Mouse (Mus musculus): ENCODE measurements around the gene Wdr6. TPM values are rescaled to one million over a fixed set of nuclear protein-coding genes. Genes with fewer than 3 reads are reported as not detected.

Gene Wdr6
- polyA plus RNA-seq, 1 experiment: 7.9 TPM

DNA sequence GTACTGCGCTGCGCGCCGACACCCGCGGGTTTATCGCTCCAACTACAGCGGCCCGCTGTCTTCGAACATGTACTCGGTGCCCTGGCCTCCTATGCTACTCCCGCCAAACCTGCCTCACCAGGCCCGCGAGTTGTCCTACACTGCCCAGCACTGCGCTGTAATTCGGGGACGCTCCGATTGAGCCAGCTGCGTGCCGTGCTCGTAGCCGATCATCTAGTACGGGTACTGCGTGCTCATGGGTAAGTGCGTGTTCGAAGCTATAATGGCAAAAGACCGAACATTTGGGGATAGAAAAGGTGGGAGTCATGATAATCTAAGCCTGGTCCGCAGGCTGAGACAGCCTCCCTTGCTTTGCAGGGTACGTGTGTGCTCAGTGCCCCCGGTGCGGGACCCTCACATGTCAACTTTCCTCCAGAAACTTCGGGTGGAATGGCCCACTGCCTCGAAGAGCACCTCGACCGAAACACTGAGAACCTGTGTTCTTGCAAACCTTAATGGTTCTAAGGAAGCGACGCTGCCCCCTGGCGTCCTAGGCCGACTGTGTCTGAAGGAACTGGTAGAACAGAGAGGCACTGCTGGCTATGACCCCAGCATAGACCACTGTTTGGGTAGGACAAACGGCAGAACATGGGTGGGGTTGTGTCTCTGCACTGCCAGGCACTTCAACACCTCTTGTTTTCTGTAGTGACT is 8.2 kb downstream of the Wdr6 start:
- Histone ChIP-seq H3K27ac (ENCODE audit: control insufficient read depth, insufficient read depth, low read depth, low read length, poor library complexity) (peak overlapping the region; percentile 65), H3K4me3 (replicated peaks; ENCODE audit: control insufficient read depth, low read depth, low read length) (peak overlapping the region; percentile 86), H3K4me1 (ENCODE audit: control insufficient read depth, insufficient read depth, low read length) (peaks cover 10% of the 10 kb centered on the region; the same call in 1 of the 2 replicates)
- under 1% methylated on average over 40 of the region's 40 CpGs for WGBS
- TF ChIP-seq POLR2A (IDR thresholded peaks at IDR 0.05; ENCODE audit: borderline replicate concordance, control insufficient read depth, low read depth, low read length) (no peak), CTCF (IDR thresholded peaks at IDR 0.05; ENCODE audit: control insufficient read depth, insufficient read depth, low read length) (peak; percentile 87)

DNA sequence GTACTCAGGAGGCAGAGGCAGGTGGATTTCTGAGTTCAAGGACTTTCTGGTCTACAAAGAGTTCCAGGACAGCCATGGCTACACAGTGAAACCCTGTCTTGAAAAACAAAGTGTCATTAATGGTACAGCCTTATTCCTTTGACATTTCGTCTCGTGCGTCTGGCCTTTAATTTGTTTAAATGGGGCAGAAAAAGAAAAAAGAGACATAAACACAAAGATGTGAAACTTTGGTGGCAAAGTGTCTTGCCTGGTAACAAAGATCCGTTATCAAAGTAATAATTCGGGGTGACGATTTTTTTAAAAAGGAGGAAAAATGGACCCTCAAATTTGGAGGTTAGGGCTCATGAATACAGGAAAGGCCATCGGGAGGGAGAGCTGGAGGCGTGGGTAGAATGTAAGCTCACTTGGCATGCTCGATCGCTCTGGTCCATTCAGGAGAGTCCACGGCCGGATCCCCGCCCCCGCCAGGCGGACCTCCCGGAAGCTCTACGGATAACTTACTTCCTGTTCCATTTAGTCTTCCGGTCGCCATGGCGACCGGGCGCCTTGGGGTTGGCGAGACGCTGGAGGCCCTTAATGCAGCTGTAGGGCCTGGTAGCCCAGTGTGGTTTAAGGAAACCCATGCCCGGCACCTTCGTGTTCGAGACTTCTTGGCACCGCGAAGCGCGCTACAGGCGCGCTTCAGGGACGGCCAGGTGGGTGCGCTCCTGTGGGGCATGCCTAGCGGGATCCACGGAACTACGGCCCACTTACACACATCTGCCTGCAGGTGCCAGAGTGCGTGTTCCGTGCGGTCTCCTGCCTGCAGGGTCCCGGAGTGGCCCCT is 8.9 kb downstream of the Wdr6 start, which contains the start of gene Dalrd3:
Dalrd3 (plus strand) TSS at position 506 of the 826 bp plus-strand sequence.
- TF ChIP-seq CTCF (IDR thresholded peaks at IDR 0.05; ENCODE audit: control insufficient read depth, insufficient read depth, low read length): no peak
- peak; percentile 51; the same call in 1 of the 2 replicates for TF ChIP-seq POLR2A (IDR thresholded peaks at IDR 0.05; ENCODE audit: borderline replicate concordance, control insufficient read depth, low read depth, low read length)
- WGBS: 3% methylated on average over 42 of the region's 42 CpGs
- Histone ChIP-seq H3K4me1 (ENCODE audit: control insufficient read depth, insufficient read depth, low read length) (peaks cover 10% of the 10 kb centered on the region; the same call in 1 of the 2 replicates), H3K4me3 (replicated peaks; ENCODE audit: control insufficient read depth, low read depth, low read length) (peak within 1 kb of the TSS; percentile 86), H3K27ac (ENCODE audit: control insufficient read depth, insufficient read depth, low read depth, low read length, poor library complexity) (peak within 1 kb of the TSS; percentile 65)

DNA sequence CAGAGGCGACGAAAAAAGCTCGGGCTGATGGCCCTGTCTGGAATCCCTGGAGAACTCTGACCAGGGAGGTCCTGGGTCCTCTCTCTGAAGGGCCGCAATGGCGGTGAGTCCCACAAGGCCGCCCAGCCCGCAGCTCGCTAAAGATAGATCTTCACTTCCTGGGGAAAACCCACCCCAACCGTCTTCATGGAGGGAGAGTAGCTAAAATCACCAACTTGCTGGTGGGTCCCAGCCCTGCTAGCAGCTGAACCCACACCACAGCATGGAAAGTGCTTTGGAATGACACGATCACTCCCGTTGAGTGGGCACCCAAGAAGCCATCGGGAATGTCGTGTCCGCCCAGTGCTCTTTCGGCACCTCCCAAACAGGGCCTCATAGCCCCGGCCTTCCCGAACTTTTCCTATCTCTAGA is 10.0 kb downstream of the Wdr6 start:
- TF ChIP-seq CTCF (IDR thresholded peaks at IDR 0.05; ENCODE audit: control insufficient read depth, insufficient read depth, low read length): no peak
- no peak for TF ChIP-seq POLR2A (IDR thresholded peaks at IDR 0.05; ENCODE audit: borderline replicate concordance, control insufficient read depth, low read depth, low read length)
- Histone ChIP-seq H3K4me1 (ENCODE audit: control insufficient read depth, insufficient read depth, low read length) (peaks cover 10% of the 10 kb centered on the region; the same call in 1 of the 2 replicates), H3K4me3 (replicated peaks; ENCODE audit: control insufficient read depth, low read depth, low read length) (peak overlapping the region; percentile 98), H3K27ac (ENCODE audit: control insufficient read depth, insufficient read depth, low read depth, low read length, poor library complexity) (peak overlapping the region; percentile 94)
- WGBS: 39% methylated on average over 17 of the region's 17 CpGs

DNA sequence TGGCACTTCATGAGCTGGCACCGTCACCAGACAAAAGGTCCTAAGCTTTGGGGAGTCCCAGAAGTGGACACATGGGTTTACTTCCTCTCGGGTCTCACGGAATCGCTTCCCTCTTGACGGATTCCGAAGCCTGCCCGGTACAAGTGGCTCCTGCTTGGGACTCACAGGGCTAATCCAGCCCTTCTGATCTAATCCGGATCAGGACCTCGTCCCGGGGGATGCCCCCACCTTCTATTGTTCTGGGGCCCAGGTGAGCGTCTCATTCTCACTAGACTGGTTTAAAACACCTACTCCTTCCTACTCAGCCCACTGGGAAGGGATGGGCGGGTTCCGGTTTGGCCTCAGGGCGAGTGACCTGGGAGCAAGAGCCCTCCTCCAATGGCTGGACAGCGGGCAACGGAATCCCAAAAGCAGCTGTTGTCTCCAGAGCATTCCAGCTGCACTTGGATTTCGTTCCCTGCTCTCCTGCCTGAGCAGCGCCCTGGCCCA is 10.6 kb downstream of the Wdr6 start:
- Histone ChIP-seq H3K4me3 (replicated peaks; ENCODE audit: control insufficient read depth, low read depth, low read length) (peak overlapping the region; percentile 98), H3K27ac (ENCODE audit: control insufficient read depth, insufficient read depth, low read depth, low read length, poor library complexity) (peak overlapping the region; percentile 94), H3K4me1 (ENCODE audit: control insufficient read depth, insufficient read depth, low read length) (peaks cover 10% of the 10 kb centered on the region; the same call in 1 of the 2 replicates)
- TF ChIP-seq POLR2A (IDR thresholded peaks at IDR 0.05; ENCODE audit: borderline replicate concordance, control insufficient read depth, low read depth, low read length) (no peak), CTCF (IDR thresholded peaks at IDR 0.05; ENCODE audit: control insufficient read depth, insufficient read depth, low read length) (no peak)
- 4% methylated on average over 18 of the region's 18 CpGs for WGBS

DNA sequence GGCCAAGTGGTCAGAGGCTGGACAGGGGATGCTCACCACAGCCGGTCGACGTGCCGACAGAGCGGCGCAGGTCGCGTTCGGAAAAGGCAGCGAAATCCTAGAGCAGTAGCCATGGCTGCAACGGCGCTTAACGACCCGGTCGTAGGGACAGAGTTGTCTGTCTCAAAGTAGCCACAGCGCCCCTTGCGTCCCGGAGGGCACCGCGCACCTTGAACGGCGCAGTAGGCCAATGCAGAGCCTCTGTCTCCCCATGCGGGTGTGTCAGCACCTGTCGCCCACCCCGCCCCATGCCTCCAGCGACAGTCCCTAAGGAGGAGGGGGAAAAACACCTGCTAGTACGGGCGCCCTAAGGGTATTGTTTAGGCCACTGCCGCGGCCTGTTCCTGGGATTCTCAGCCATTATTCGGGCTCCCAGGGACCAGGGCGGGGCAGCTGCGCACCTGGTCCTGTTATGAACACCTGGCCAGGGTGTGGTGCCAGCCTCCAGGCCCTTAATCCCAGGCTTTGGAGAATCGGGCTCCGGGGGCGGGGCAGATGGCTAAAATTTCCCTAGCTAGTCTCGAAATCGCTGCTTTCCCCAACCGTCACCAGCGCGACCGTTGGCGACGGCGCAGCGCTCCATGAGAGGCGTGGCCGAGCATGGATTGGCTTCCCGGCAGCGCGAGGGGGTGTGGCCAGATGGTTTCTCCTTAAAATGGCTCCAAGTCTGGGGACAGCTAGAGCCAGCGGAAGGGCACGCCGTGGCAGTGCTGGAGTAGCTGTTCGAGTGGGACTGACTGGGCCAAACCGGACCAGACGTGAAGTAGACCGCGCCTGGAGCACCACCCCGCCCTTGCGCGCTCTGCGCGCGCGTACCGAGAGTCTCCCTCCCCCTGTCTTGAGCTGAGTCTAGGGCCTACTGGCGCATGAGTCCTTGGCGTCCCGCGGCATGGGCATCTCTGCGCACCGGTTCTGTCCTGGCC is 11.4 kb downstream of the Wdr6 start, which contains the start of gene Ndufaf3:
Ndufaf3 (minus strand) TSS at position 620 of the 962 bp plus-strand sequence.
- H3K27ac ChIP-seq (ENCODE audit: control insufficient read depth, insufficient read depth, low read depth, low read length, poor library complexity): peak within 1 kb of the TSS; percentile 94
- peak; percentile 99 for TF ChIP-seq POLR2A (IDR thresholded peaks at IDR 0.05; ENCODE audit: borderline replicate concordance, control insufficient read depth, low read depth, low read length)
- TF ChIP-seq CTCF (IDR thresholded peaks at IDR 0.05; ENCODE audit: control insufficient read depth, insufficient read depth, low read length): peak; percentile 95
- H3K4me1 ChIP-seq (ENCODE audit: control insufficient read depth, insufficient read depth, low read length): peaks cover 10% of the 10 kb centered on the region; the same call in 1 of the 2 replicates
- peak within 1 kb of the TSS; percentile 98 for H3K4me3 ChIP-seq (replicated peaks; ENCODE audit: control insufficient read depth, low read depth, low read length)
- WGBS: under 1% methylated on average over 73 of the region's 73 CpGs

DNA sequence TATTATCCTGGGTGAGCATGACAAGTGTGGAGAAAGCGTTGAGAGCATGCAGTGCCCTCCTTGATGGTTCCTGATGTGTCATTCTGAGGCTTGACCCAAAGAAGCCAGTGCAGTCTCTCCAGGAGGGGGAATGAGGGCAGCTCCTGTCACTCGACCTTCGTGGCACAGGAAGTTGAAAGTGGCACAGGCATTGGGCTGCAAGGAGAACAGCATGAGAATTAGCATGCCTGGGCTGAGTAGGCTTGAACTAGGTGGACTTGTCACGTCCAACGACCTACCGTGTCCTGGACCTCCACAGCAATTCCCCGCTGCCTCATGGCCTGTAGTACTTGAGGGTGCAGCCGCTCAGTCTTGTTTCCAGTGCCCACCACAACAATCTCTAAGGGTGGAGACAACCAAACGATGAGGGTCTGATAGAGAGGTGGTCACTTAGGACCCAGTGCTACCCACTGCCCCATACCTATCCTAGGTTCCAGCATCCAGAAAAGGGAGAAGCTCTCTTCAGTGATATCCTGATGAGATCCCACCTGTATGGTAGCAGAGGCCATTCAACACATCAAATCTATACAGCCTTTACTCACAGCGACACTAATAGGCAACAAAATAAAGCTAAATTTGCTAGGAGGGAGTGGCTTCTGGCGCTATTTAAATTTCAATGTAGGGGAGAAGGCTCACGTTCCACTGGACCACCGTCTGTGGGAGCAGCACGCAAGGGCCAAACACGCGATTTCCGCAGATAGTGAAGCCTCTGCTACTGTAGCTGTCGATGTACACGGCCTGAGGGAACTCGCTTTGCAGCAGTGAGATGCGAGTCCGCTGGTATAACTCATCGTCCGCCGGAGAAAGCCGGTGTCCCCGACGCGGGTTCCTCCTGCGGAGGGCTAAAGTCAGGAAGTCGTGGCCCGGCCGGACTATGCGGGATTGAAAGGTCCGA is 12.4 kb downstream of the Wdr6 start:
- peaks cover 10% of the 10 kb centered on the region; the same call in 1 of the 2 replicates for H3K4me1 ChIP-seq (ENCODE audit: control insufficient read depth, insufficient read depth, low read length)
- peak overlapping the region; percentile 98 for H3K4me3 ChIP-seq (replicated peaks; ENCODE audit: control insufficient read depth, low read depth, low read length)
- 10% methylated on average over 35 of the region's 35 CpGs for WGBS
- no peak for TF ChIP-seq POLR2A (IDR thresholded peaks at IDR 0.05; ENCODE audit: borderline replicate concordance, control insufficient read depth, low read depth, low read length)
- no peak for TF ChIP-seq CTCF (IDR thresholded peaks at IDR 0.05; ENCODE audit: control insufficient read depth, insufficient read depth, low read length)
- H3K27ac ChIP-seq (ENCODE audit: control insufficient read depth, insufficient read depth, low read depth, low read length, poor library complexity): peak overlapping the region; percentile 94
